In genomic region chr12:75992226-75992858, GRCm38 (mm10) we compare ENCODE assay signal across 14 mouse cellular contexts.
DNase-seq lines count a peak whose midpoint lies in the region; ATAC-seq and TF ChIP-seq lines count a peak whose summit lies in the region.
"Had no signal": no experiment of that assay in that cellular context is flagged by ENCODE, and none has a peak within 500 bp of the region (broad histone marks: within the 10 kb centered on the region; RNA-seq: fewer than 3 reads in every experiment).

No protein-coding gene starts in this region.

- H3K27ac ChIP-seq in kidney, postnatal 0 days: no peak overlapping the region
- H3K27ac ChIP-seq in kidney, embryonic 15.5 days: no peak overlapping the region
- no peak overlapping the region for H3K27ac ChIP-seq in liver, embryonic 12.5 days
- H3K27ac ChIP-seq: embryonic facial prominence, embryonic 12.5 days had no signal

- TF ChIP-seq CTCF in kidney, postnatal 0 days (IDR thresholded peaks at IDR 0.05; ENCODE audit: low read depth): peak; percentile 26; the same call in 1 of the 2 replicates
- peak; percentile 49 for TF ChIP-seq CTCF in Patski (IDR thresholded peaks at IDR 0.05)

- H3K9ac ChIP-seq in kidney, postnatal 0 days (ENCODE audit: low read depth, low read length): no peak overlapping the region
- H3K9ac ChIP-seq in kidney, embryonic 15.5 days: no peak overlapping the region
- no peak overlapping the region for H3K9ac ChIP-seq in liver, embryonic 12.5 days
- H3K9ac ChIP-seq: embryonic facial prominence, embryonic 12.5 days; liver, postnatal 0 days had no signal

- H3K4me1 ChIP-seq in kidney, postnatal 0 days (replicated peaks; ENCODE audit: insufficient read depth, low read length): no peaks in the 10 kb centered on the region
- H3K4me1 ChIP-seq in kidney, embryonic 15.5 days: no peaks in the 10 kb centered on the region
- H3K4me1 ChIP-seq in liver, embryonic 12.5 days: no peaks in the 10 kb centered on the region
- H3K4me1 ChIP-seq: embryonic facial prominence, embryonic 12.5 days had no signal

- no peaks in the 10 kb centered on the region for H3K9me3 ChIP-seq in kidney, postnatal 0 days (replicated peaks; ENCODE audit: low read length)
- H3K9me3 ChIP-seq in kidney, embryonic 15.5 days (replicated peaks): no peaks in the 10 kb centered on the region
- H3K9me3 ChIP-seq in liver, embryonic 12.5 days (replicated peaks): no peaks in the 10 kb centered on the region
- H3K9me3 ChIP-seq: embryonic facial prominence, embryonic 12.5 days had no signal

- POLR2A ChIA-PET in Patski (lab: Charles Lee): interaction anchor here (1.9 kb wide), 1 partner anchor 13 kb away, joined by 7 read pairs; no protein-coding TSS in a partner anchor

- DNase-seq in kidney, postnatal 0 days (ENCODE audit: low spot score): no peak
- peak; percentile 69 for DNase-seq in 3T3-L1 (ENCODE audit: low read depth, low spot score)
- peak; percentile 41 for DNase-seq in A20 (ENCODE audit: low read depth, low spot score)
- no peak for DNase-seq in Patski (ENCODE audit: low read depth, low spot score)
- no peak for DNase-seq in liver
- DNase-seq: adrenal gland, postnatal 14 days; cerebellum, postnatal 25 days; heart, adult 18-20 months; heart, postnatal 14 days; liver, postnatal 0 days; right cerebral cortex, postnatal 25 days had no signal

- H3K36me3 ChIP-seq in kidney, postnatal 0 days (ENCODE audit: insufficient read depth, low read length): peaks cover 28% of the 10 kb centered on the region
- peaks cover 76% of the 10 kb centered on the region for H3K36me3 ChIP-seq in kidney, embryonic 15.5 days
- H3K36me3 ChIP-seq in liver, embryonic 12.5 days: 0 out of 2 replicates have a peak, but pooled peaks cover 3% of the 10 kb centered on the region

- ATAC-seq in kidney, postnatal 0 days (replicated peaks; ENCODE audit: low FRiP score, low read depth): no peak
- ATAC-seq in kidney, embryonic 15.5 days (replicated peaks; ENCODE audit: low FRiP score): no peak
- ATAC-seq in Patski: no peak
- ATAC-seq in liver, embryonic 12.5 days: no peak
- ATAC-seq: liver, postnatal 0 days had no signal

- WGBS in kidney, postnatal 0 days: 84% methylated on average over 10 of the region's 10 CpGs
- WGBS in kidney, embryonic 15.5 days: 87% methylated on average over 10 of the region's 10 CpGs
- WGBS in liver, embryonic 12.5 days (ENCODE audit: insufficient replicate concordance): 69% methylated on average over 10 of the region's 10 CpGs

- no peak overlapping the region for H3K4me2 ChIP-seq in kidney, postnatal 0 days (ENCODE audit: low read length)
- H3K4me2 ChIP-seq in kidney, embryonic 15.5 days: no peak overlapping the region
- H3K4me2 ChIP-seq in liver, embryonic 12.5 days: no peak overlapping the region
- H3K4me2 ChIP-seq: embryonic facial prominence, embryonic 12.5 days had no signal

- in situ Hi-C loops in Patski (cut with MboI; ENCODE audit: low pct_unique_long_range_greater_than_20kb): no loop called here

- CTCF ChIA-PET in Patski (lab: Charles Lee): interaction anchor here (1.6 kb wide), 1 partner anchor 13 kb away, joined by 6 read pairs; no protein-coding TSS in a partner anchor

- H3K4me3 ChIP-seq in kidney, postnatal 0 days (replicated peaks; ENCODE audit: low read depth, low read length): no peak overlapping the region
- no peak overlapping the region for H3K4me3 ChIP-seq in kidney, embryonic 15.5 days (replicated peaks)
- H3K4me3 ChIP-seq in liver, embryonic 12.5 days: no peak overlapping the region
- H3K4me3 ChIP-seq: embryonic facial prominence, embryonic 12.5 days had no signal

- H3K27me3 ChIP-seq in kidney, postnatal 0 days (ENCODE audit: insufficient read depth, low read length): no peaks in the 10 kb centered on the region
- no peaks in the 10 kb centered on the region for H3K27me3 ChIP-seq in kidney, embryonic 15.5 days
- H3K27me3 ChIP-seq in Patski: no peaks in the 10 kb centered on the region
- no peaks in the 10 kb centered on the region for H3K27me3 ChIP-seq in liver, embryonic 12.5 days (replicated peaks)
- H3K27me3 ChIP-seq: embryonic facial prominence, embryonic 12.5 days had no signal

Comparison
In these comparisons a context has a peak if more than half of its experiments do, and no peak if none do; other contexts are left out.
1. DNase-seq: peak in 3T3-L1 (single experiment) and A20 (single experiment); none in kidney, postnatal 0 days (single experiment), Patski (single experiment) and liver (single experiment).